Mouse (Mus musculus) CD4-positive helper T cell, adult 2 months (primary cell): ENCODE results near the gene Chfr.

Experiments
- DNase-seq: peaks from one replicate; pipeline ENCODE4 v3.0.0-alpha.2; 2012; ENCODE audit warnings: low read depth, missing footprints, low spot score

Gene Chfr

DNA sequence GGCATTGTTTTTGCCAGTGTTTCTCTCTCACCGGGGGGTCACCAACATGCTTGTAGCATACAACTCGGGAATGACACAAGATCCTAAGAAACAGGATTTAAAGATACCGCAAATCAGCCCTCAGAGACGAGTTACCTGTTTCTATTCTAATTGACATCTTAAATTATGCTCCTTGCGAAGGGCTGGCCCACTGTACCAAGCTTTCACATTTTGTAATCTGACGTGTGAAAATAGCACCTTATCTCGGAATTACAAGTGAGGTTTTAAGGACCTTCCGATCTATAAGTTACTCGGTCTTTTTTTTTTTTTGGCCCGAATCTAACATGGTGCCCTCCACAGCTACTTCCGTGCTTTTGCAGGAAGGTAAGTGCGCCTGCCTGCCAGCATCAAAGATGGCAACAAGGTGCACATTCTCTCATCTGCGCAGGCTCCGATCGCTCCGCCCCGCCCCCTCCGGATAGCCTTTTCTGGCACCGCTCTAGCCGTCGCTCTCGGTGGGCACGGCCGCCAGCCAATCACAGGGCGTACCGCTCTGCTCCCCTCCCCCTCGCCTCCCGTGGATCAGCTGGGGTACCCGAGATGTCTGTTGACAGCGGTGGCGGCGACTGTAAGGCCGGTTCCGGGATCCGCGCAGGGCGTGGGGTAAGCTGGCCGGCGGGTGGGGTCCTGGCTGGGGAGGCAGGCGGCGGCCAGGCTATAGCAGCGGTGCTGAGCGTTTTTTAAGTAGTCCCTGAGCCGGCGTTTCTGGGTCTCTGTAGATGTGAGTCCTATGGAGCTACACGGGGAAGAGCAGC, at the start of gene Chfr:
TSS of gene Chfr (plus strand) at position 550 of the 794 bp plus-strand sequence.
- peak; percentile 99 for DNase-seq

DNA sequence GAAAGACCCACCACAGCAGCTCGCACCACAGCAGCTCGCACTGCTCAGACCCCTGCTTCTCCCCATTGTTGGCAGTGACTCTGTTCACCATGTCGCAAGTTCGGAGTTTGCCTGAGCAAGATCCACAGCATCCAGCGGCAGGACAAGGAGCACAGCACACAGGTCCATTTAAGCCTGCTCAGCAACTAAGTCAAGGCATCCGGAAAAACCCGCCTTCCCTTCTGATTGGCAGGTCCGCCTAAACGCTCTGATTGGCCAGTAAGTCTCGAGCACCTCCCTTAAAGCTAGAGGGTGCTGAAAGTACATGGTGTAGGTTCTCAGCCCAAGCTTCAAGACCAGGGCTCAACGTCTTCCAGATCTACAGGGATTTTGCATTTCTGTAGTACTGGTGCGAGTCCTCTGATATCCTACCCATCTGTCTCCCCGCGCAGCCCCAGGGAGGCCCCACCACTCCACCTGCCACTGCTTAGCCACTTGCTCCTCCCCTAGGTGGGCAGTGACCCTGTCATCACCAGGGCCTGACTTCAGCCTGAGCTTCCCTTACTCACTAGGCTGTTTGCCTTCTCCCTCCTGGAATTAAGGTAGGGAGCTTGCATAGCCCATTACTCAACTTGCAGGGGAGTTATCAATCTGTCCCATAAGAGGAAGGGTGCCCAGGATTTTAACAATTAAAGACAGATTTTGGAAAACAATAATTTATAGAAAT, 49.3 kb upstream of the Chfr start:
- DNase-seq, result no peak

DNA sequence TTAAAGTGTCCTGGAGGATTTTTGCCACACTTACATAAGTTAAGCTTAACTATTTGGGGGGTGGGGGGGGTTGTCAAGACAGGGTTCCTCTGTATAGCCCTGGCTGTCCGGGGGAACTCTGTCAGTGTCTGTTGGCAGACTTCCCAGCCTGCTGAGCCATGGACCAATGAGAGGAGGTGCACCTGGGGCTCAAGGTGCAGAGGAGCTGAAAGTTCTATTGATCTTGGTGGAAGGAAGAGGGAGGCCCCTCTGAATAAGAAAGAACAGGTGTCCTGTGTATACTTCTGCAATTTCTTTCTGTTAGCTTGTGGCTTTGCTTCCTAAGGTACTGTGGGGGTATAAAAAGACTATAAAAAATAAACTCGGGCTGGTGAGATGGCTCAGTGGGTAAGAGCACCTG, 44.1 kb upstream of the Chfr start:
- DNase-seq, result no peak

DNA sequence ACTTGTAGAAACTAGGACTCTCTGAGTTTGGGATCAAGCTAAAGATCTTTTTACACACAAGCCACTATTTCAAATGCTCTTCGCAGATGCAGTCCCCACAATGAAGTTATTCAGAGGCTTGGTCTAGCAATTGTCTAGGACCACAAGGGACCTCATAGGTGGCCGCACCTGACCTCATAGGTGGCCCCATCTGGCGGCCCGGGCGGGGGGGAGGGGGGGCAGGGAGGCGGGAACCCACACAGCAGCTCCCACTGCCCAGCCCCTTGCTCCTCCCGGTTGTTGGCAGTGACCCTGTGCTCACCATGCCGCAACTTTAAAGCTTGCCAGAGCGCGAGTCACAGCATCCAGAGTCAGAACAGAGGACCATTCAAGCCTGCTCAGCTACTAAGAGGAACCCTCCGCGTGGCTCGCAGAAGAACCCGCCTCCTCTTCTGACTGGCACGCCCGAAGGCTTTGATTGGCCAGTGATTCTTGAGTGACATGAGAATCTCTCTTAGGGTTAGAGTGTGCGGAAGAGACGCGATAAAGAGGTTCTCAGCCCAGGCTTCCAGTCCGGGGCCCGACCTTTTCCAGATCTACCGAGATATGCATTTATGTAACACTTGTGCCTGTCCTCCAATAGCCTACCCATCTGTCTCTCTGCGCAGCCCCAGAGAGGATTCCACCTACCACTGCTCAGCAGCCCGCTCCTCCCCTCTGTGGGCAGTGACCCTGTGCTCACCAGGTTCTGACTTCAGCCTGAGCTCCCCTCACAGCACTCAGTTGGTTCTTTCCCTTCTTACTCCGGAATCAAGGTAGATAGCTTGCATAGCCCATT, 41.4 kb upstream of the Chfr start, which contains the start of gene Gm35315:
TSS of gene Gm35315 (minus strand) at position 391 of the 817 bp plus-strand sequence.
- DNase-seq, result peak; percentile 91

DNA sequence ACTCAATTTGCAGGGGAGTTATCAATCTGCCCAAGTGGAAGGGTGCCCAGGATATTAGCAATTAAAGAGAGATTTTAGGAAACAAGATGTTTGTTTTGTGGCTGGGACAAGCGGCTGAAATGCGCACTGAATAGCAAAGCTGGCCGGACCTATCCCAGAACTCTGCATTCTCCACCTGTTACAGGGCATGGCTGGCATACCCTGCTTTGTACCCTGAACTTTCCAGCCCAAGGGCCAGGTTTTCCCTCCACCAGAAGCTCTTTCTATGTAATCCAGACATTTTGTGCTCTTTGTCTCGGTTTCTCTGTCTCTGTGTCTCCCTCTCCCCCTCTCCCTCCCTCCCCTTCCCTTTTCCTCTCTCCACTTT, 40.8 kb upstream of the Chfr start:
- no peak for DNase-seq

DNA sequence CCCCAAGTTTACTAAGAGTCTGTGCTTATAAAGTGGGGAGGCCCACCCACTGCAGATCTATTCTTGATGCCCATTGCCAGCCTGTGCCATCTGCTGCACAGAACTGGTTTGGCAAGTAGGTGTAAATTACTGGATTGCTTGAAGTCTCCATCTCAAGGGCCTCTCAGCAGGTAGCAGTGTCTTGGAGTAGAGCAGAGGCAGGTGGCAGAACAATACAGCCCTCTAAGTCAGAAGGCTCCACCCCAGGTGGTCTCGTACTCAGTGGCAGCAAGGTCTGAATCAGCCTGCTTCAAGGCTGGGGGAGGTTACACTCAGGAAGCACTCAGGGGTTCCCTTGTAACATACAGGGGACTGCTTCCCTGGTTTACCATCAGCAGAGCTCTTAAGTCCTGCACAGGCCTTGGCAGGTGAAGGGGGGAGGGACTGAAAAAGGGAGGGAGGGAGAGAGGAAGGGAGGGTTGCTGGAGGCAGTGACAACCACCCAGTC, 36.6 kb upstream of the Chfr start:
- no peak for DNase-seq

DNA sequence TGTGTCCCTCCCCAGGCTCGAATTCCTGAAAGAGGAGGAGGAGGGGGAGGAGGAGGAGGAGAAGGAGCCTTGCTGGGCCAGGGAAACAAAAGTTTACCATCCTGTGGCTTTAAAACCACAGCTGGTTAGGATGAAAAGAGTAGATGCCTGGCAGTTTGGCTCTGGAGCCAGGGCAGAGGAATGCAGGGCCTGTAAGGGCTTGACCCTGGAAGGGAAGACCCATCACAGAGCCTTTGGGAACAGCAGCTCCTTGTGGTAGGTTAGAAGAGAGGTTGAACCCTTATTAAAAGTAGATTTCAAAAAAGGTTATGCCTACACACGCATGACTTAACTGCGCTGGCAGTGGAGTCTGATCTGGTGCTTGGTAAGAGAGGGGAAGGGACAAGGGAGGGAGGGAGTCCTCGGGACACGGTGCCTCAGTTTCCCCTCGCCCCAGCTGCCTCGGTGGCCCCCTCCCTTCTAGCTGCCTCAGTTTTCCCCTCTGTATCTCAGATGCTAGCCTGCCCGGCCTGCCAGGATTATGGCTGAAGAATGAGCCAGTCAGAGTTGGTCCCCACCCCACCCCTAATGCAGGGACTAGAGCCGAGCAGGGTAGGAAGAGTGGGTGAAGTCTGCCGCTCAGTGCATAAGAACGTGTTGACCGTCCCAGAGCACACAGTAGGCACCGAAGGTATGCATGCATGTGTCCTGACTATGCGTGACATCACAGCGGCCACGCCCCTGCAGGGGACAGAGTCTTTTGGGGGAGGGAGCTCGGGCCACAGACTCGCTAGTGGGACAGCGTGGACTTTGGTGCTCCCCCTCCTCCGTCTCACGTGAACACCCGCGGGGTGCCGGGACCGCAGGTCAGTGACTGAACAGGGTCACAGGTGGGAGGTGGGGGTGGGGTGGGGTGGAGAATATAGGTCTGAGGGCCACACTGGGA, 35.7 kb upstream of the Chfr start, which contains the start of gene Plcxd1:
TSS of gene Plcxd1 (plus strand) at position 314 of the 925 bp plus-strand sequence.
- DNase-seq, result no peak

DNA sequence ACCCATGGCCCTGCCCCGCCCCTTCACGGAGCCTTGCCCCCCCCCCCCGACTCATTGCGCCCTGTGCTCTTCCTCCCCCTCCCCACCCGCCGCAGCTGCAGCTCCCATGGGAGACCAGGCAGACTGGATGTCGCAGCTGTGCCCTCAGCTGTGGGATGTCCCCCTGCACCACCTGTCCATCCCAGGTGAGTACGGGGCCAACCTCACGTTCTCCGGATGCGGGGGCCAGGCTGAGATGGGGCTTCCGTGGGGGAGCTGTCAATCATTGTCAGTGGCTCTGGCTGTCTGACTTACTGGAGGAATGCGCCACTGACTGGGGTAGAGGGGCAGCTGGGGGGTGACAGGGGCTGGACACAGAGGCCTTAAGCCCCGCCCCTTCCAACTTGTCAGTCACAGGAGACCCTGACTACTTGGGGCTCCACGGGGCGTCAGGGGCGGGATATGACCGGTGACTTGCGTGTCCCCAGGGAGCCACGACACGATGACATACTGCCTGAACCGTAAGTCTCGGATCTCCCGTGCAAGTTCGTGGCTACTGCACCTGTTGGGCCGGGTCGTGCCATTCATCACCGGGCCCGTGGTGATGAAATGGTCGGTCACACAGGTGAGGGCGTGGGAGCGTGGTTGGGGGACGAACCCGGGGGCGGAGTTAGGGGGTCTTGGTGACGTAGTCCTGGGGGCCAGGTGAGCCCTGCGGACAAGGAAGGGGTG, 34.6 kb upstream of the Chfr start:
- peak; percentile 57 for DNase-seq

DNA sequence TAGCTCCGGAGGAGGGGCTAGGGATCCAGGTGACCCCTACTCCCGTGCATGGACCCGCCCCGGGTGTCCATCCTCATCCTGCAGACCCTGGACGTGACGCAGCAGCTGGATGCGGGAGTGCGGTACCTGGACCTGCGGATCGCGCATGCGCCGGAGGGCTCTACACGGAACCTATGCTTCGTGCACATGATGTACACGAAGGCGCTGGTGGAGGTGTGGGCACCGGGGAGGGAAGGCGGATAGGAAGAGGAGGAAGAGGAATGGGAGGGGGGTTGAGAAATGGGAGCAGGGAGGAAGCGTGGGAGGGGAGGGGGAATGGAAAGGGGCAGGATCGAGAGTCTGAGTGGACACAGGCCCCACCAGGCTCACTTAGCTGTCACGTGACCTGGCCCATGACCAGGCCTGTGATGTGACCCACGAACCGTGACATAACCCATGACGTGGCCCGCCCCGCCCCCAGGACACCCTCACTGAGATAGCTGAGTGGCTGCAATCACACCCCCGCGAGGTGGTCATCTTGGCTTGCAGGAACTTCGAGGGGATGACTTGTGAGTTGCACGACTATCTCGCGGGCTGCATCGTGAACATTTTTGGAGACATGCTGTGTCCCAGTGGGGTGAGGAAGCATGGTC, 33.8 kb upstream of the Chfr start:
- DNase-seq, result peak; percentile 65

DNA sequence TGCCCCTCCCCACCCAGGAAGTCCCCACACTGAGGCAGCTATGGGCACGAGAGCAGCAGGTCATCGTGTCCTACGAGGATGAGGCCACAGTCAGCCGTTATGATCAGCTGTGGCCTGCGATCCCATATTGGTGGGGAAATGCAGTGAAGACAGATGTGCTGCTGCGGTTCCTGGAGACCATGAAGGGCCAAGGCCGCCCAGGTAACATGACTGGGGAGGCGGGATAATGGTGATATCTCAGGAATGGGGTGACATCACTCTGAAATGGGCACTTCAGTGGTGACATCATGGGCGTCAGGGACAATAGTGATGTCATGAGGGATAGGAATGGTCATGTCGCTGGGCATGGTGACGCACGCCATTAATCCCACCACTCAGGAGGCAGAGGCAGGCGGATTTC, 33.2 kb upstream of the Chfr start:
- no peak for DNase-seq

DNA sequence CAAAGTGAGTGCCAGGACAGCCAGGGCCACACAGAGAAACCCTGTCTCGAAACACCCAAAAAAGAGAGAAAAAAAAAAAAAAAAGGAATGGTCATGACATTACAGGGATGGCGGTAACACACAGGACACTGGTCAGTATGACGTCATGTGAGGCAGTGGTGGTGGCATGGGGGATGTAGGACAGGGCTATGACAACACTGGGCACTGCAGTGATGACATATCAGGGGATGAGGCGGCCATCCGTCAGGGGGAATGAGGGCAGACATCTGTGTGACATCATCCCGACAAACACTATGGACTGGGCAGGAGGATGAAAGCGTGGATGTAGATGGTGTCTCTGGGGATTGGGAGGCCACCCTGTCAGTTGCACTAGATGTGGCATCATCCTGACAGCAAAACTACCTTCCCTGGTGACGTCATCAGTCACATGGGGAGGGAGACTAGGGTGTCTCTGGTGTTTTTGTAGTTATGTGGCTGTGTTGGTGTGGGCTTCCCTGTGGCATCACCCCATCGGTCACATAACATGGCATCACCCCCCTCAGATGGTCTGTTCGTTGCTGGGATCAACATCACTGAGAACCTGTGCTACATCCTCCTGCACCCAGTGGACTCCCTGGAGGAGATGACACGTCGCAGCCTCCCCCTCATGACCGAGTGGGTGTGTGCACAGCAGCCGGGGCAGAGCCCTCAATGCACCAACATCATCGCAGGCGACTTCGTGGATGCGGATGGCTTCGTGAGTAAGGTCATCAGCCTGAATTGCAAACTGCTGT, 32.6 kb upstream of the Chfr start:
- no peak for DNase-seq

DNA sequence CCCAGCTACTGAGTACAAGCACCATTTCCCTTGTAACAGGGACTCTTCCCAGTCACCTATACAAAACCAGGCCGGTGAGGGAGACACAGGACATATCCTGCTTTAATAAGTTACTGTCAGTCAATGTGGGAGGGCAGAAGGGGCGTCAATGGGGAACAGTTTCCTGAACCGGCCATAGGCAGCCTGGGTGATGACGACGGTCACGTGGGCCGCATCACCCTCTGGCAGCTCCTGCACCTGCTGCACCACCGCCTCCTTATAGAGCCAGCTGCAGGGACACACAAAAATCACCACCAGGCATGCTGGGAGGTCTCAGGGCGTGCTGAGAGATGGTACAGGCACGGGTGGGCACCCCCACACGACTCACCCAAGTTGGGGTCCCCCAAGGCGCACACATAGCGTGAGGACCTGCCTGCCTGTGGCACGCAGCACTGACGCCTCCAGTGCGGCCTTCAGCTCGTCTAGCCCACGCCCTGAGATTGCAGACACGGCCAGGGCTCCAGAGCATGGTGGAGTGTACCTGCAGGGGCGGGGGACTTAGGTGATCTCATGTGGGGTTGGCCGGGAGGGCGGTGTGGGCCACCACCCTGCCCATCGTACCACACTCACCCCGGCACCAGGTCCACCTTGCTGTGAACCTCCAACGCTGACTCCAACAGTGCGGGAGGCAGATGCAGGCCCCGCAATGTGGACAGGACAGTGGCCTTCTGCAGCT, 31.6 kb upstream of the Chfr start:
- no peak for DNase-seq

DNA sequence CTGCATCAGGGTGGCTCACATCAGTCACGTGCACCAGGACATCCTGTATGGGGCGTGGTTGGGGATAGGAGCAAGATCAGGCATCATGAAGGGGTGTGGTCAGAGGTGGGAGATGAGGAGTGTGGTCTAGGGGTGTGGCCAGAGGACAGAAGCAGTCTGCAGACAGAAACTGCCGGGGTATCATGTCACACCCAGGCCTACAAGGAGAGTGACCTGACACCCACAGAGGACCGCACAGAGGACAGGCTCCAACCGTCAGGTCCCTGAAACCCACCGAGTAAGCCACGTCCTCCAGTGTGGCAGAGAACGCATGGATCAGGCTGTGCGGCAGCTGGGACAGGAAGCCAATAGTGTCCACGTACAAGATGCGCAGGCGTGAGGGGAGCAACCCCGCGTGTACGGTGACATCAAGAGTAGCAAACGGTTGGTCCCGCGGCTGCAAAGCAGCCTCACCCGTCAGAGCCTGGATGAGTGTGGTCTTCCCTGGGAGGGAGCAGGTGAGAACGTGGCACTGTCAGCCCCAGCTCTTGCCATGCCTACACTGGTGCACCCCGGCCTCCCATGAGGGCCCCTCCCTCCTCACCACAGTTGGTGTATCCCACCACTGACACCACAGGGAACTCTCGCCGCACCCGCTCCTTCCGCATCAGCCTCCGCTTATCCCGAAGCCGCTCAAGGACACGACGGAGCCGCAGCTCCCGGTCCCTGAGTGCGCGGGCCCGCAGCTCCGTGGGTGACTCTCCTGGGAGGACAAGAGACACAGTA, 30.8 kb upstream of the Chfr start:
- no peak for DNase-seq

DNA sequence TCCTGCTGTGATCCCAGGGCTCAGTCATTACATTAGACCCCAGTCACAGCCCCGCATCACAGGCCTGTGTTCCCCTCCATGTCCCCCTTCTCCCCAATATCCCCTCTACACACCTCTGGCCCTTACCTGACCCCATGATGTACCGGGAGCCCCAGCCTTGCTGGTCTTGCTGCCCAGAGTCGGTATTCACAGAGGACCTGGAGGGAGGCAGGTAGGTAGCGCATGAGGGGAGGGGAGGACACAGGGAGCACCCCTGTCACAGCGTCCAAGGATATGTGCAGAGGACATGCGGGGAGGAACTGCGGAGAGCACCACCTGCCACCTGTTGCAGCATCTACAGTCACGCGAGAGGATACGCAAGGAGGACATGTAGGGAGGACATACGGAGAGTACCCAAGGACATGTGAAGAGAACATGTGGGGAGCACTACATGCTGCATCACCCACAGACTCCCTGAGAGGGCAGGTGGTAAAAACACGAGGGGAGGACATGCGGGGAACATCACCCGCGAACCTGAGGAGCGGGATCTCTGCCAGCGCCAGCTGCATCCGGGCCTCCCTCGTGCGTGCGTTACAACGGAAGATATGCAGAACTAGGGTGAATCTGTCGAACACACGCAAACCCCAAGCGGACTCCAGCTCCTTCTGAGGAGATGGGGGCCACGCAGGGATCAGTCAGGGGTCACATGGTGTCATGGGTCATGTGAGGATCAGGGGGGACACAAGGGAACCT, 29.3 kb upstream of the Chfr start:
- DNase-seq, result peak; percentile 23

DNA sequence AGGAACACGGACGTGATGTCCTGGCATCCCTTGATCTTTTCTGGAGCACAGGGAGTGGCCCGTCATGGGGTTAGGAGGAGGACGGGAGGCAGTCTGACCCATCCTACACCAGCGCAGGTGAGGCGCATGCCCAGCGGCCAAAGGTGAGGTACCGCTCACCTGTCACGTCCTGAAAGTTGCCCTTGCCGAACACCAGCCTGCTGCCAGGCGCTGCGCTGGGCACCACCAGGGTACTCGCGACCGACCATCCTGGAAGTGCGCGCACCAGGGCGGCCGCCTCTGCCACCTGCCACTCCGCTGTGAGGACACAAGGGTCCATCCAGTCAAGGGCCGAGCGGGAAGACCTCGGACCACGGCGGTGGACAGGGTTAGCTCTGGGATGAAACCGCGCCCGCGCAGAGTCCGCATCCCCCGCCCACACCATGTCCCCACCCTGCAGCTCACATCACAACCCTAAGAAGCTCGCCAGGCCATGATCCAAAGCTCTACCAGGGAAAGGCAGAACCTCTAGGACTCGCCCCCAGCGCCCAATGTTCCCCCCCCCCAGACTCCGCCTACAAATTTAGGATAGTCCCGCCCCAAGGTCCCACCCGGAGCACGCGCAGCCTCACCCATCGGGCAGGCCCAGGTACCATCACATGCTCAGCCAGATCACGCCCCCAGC, 28.6 kb upstream of the Chfr start:
- DNase-seq, result peak; percentile 19

DNA sequence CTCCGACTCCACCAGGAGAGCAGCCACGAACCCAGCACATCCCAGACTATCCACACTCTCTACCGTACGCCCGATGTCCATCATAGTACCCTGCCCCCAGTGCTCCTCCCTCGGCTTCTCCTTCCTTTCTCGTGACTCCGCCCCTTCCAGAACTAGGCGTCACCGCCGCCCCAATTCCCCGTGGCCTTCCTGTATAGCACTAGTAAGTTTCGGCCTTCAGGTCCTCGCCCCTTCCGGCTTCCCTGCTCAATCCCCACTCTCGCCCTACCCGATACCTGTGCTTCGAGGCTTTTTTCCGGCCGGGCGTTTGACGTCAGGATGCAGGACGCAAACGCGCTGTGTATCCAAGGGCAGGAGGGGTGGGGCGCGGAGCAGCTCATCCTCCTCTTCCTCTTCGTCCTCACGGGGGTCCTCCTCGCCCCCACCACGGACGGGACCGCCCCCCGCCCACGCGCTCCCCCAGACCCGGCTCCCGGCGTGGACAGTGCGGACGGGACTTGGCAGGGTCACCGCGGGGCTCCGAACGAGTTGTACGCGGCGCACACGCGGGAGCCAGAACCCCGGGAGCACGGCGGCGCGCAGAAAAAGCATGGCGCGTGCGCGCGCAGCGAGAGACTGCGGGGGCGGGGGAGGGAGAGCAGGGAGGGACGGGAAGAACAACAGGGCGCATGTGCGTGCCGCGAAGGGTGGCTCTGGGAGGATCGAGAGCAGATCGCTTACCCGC, 27.9 kb upstream of the Chfr start, which contains the start of gene Gtpbp6:
TSS of gene Gtpbp6 (minus strand) at position 617 of the 724 bp plus-strand sequence.
- DNase-seq, result peak; percentile 97
